Mouse (Mus musculus) heart, embryonic 15.5 days (tissue): ENCODE measurements around the gene Rbpj. TPM values are rescaled to one million over a fixed set of nuclear protein-coding genes. Genes with fewer than 3 reads are reported as not detected.
A peak's percentile ranks its signal among the peaks of the same experiment; 100 is the strongest.

Experiments used
- ATAC-seq: fragments of 200-750 bp; cut with Nextera tagmentation; replicated peaks from 2 replicates; pipeline ENCODE4 v1.8.0; 2017; ENCODE audit warnings: low read depth, moderate TSS enrichment; ENCODE audit not compliant: insufficient number of reproducible peaks, insufficient read depth, low FRiP score
- H3K27ac ChIP-seq: fragments of 300-500 bp; sonication (generic); 2 replicates; pipeline ENCODE4 v1.5.1; 2015; ENCODE audit warnings: mild to moderate bottlenecking, inconsistent platforms
- H3K27me3 ChIP-seq: fragments of 300-500 bp; sonication (generic); 2 replicates; pipeline ENCODE4 v1.6.1; 2015; ENCODE audit warnings: inconsistent platforms
- H3K36me3 ChIP-seq: fragments of 300-500 bp; sonication (generic); 2 replicates; pipeline ENCODE4 v1.6.1; 2015; ENCODE audit warnings: mild to moderate bottlenecking, inconsistent platforms
- H3K4me1 ChIP-seq: fragments of 300-500 bp; sonication (generic); replicated peaks from 2 replicates; pipeline ENCODE4 v1.6.1; 2015; ENCODE audit warnings: inconsistent platforms
- H3K4me2 ChIP-seq: fragments of 300-500 bp; sonication (generic); 2 replicates; pipeline ENCODE4 v1.6.1; 2015; ENCODE audit warnings: inconsistent platforms, mild to moderate bottlenecking, moderate library complexity
- H3K4me3 ChIP-seq: fragments of 300-500 bp; sonication (generic); 2 replicates; pipeline ENCODE4 v1.5.1; 2015; ENCODE audit warnings: mild to moderate bottlenecking, inconsistent platforms
- H3K9ac ChIP-seq: fragments of 300-500 bp; sonication (generic); 2 replicates; pipeline ENCODE4 v1.6.1; 2015; ENCODE audit warnings: mild to moderate bottlenecking, inconsistent platforms
- H3K9me3 ChIP-seq: fragments of 300-500 bp; sonication (generic); replicated peaks from 2 replicates; pipeline ENCODE4 v1.6.1; 2016; ENCODE audit warnings: inconsistent platforms
- WGBS: fragments of 180-500 bp; shearing (Covaris S2); methylation state at CpG from one replicate; pipeline ENCODE4 v1.1.7; 2015; ENCODE audit warnings: mixed read lengths; 5-methylcytosine and 5-hydroxymethylcytosine counted together
- polyA plus RNA-seq: library from polyadenylated mRNA; unstranded; fragments of >200 nt; fragmentation: Nextera tagmentation; extraction: Ambion mirVana; gene quantifications from 2 replicates; pipeline ENCODE4 v1.2.1, GENCODE M21; 2015

Gene Rbpj
- polyA plus RNA-seq, 1 experiment from 2014 or later = 17.0 TPM

- H3K27me3 ChIP-seq = no peaks in the 10 kb centered on the region
- ATAC-seq = no peak
- no peaks in the 10 kb centered on the region for H3K9me3 ChIP-seq
- H3K27ac ChIP-seq = no peak overlapping the region
- H3K4me1 ChIP-seq = no peaks in the 10 kb centered on the region
- 40% methylated on average over 9 of the region's 9 CpGs for WGBS
- H3K4me3 ChIP-seq = no peak overlapping the region
- no peak overlapping the region for H3K9ac ChIP-seq
- H3K36me3 ChIP-seq = no peaks in the 10 kb centered on the region
- no peak overlapping the region for H3K4me2 ChIP-seq
These were observed 15.0 kb upstream of the Rbpj start for GRCm38 (mm10) chr5:53450945-53451344.

DNA sequence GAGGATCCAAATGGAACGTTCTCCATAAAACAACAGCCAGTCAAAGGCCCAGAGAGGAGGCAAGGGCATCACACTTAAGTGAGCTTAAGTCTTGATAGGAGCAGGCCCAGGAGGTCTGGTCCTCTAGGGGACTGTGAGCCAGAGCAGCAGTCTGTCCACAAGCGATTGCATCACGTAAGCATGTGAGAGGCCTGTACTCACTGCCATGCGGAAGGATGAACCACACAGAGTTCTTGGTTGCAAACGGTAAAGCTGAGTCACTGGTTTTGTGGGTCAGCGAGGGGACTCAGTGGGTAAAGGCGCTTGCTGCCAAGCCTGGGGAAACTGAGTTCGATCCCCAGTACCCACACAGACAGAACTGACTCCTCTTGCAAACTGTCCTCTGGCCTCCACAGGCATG lies 14.1 kb upstream of the Rbpj start:
- no peak overlapping the region for H3K27ac ChIP-seq
- ATAC-seq = no peak
- no peak overlapping the region for H3K4me3 ChIP-seq
- H3K9me3 ChIP-seq = no peaks in the 10 kb centered on the region
- H3K36me3 ChIP-seq = no peaks in the 10 kb centered on the region
- H3K4me2 ChIP-seq = no peak overlapping the region
- H3K27me3 ChIP-seq = no peaks in the 10 kb centered on the region
- no peaks in the 10 kb centered on the region for H3K4me1 ChIP-seq
- no peak overlapping the region for H3K9ac ChIP-seq
- WGBS = 87% methylated on average over 8 of the region's 8 CpGs

DNA sequence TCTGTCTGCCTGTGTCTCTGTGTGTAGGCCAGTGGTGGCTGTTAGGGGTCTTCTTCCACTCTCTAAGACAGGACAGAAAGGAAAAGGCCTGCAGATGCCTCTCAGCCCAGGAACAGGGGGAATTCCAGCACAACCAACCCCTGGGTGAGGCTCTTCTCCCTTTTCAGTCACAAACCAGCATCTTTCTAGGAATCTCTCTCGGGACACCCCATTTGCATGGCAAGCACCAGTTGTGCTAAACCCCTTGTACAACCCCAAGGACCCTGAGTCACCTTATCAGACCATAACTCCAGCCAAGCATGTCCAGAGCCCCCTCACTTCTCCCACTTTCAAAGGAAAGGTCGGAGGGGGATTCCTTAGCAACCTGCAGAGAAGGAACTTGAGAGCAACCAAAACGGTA lies 13.0 kb upstream of the Rbpj start:
- Histone ChIP-seq H3K9me3 (no peaks in the 10 kb centered on the region), H3K9ac (no peak overlapping the region), H3K4me3 (no peak overlapping the region), H3K27ac (no peak overlapping the region), H3K4me1 (no peaks in the 10 kb centered on the region), H3K4me2 (no peak overlapping the region), H3K27me3 (no peaks in the 10 kb centered on the region), H3K36me3 (no peaks in the 10 kb centered on the region)
- WGBS = 70% methylated on average over 3 of the region's 3 CpGs
- no peak for ATAC-seq

DNA sequence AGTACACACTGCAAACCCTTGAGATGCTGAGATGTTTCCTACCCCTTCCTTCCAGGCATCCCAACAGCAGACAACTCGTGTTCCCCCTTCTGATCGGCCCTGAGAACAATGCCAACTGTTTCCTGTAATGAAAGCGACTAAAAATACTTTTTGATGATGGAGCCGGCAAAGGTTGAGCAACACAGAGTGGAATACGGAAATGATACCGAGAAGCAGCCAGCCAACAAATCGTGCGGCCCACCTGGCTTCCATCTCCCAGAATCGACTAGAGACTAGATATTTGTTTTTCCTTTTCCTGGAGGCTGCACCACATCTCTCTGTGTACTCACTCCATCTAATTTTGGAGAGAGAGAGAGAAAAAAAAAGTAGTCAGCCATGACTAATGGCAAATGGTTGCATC lies 11.2 kb upstream of the Rbpj start:
- no peaks in the 10 kb centered on the region for H3K36me3 ChIP-seq
- no peak overlapping the region for H3K4me2 ChIP-seq
- no peaks in the 10 kb centered on the region for H3K27me3 ChIP-seq
- H3K9ac ChIP-seq = no peak overlapping the region
- H3K4me1 ChIP-seq = no peaks in the 10 kb centered on the region
- WGBS = 65% methylated on average over 9 of the region's 9 CpGs
- H3K9me3 ChIP-seq = no peaks in the 10 kb centered on the region
- no peak overlapping the region for H3K27ac ChIP-seq
- no peak for ATAC-seq
- H3K4me3 ChIP-seq = no peak overlapping the region

- ATAC-seq = no peak
- H3K9me3 ChIP-seq = no peaks in the 10 kb centered on the region
- no peaks in the 10 kb centered on the region for H3K36me3 ChIP-seq
- no peak overlapping the region for H3K4me3 ChIP-seq
- H3K27ac ChIP-seq = no peak overlapping the region
- H3K4me1 ChIP-seq = no peaks in the 10 kb centered on the region
- no peaks in the 10 kb centered on the region for H3K27me3 ChIP-seq
- H3K4me2 ChIP-seq = no peak overlapping the region
- H3K9ac ChIP-seq = no peak overlapping the region
- WGBS = 77% methylated on average over 5 of the region's 5 CpGs
These were observed 10.5 kb upstream of the Rbpj start for GRCm38 (mm10) chr5:53455459-53455858.

- Histone ChIP-seq H3K27me3 (no peaks in the 10 kb centered on the region), H3K9me3 (no peaks in the 10 kb centered on the region), H3K4me3 (no peak overlapping the region), H3K4me2 (no peak overlapping the region), H3K27ac (no peak overlapping the region), H3K9ac (no peak overlapping the region), H3K36me3 (no peaks in the 10 kb centered on the region), H3K4me1 (no peaks in the 10 kb centered on the region)
- 56% methylated on average over 5 of the region's 5 CpGs for WGBS
- ATAC-seq = no peak
These were observed 5.8 kb upstream of the Rbpj start for GRCm38 (mm10) chr5:53460196-53460595.

DNA sequence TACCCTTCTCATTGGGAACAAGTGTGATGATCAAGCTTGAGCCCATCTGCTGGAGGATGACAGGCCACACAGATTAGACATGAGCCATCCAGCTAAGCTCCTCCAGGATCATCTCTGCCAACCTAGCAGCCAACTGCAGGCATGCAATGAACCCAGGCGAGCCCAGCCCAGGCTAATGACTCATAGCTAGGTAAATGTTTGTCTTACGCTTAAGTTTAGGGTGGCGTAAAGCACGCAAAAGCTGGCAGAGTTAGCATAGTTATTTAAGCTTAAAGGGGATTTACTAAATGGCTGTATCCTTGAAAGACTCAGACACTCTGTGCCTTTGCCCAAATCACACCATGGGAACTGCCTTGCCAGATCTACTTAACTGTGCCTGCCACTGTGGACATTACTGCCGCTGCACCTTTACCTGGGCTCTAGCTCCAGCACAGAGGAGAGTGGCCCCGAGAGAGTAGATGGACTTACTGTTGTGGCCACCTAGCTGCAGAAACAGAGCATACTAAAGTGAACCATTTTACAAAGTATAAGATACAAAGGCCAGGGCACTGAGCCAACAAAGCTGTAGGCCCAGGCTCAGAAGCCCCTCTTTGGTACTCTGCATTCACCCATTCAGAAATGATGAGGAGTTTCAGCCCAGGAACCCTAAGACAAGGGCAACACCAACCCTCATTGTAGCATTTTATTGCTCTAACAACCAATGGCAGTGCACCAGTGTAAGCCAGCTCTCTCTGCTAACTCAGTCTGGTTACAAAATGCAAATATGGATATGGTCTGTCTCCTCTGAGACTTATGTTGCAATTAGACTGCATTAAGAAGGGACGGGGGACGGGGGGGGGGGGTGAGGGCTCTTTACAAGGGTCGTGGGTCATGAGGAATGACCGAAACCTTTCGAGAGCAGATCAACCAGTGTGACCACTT lies 2.6 kb upstream of the Rbpj start:
- H3K4me1 ChIP-seq = no peaks in the 10 kb centered on the region
- no peak for ATAC-seq
- H3K9me3 ChIP-seq = no peaks in the 10 kb centered on the region
- H3K9ac ChIP-seq = no peak overlapping the region
- no peak overlapping the region for H3K27ac ChIP-seq
- 85% methylated on average over 11 of the region's 11 CpGs for WGBS
- H3K4me2 ChIP-seq = no peak overlapping the region
- H3K4me3 ChIP-seq = no peak overlapping the region
- H3K36me3 ChIP-seq = no peaks in the 10 kb centered on the region
- no peaks in the 10 kb centered on the region for H3K27me3 ChIP-seq

DNA sequence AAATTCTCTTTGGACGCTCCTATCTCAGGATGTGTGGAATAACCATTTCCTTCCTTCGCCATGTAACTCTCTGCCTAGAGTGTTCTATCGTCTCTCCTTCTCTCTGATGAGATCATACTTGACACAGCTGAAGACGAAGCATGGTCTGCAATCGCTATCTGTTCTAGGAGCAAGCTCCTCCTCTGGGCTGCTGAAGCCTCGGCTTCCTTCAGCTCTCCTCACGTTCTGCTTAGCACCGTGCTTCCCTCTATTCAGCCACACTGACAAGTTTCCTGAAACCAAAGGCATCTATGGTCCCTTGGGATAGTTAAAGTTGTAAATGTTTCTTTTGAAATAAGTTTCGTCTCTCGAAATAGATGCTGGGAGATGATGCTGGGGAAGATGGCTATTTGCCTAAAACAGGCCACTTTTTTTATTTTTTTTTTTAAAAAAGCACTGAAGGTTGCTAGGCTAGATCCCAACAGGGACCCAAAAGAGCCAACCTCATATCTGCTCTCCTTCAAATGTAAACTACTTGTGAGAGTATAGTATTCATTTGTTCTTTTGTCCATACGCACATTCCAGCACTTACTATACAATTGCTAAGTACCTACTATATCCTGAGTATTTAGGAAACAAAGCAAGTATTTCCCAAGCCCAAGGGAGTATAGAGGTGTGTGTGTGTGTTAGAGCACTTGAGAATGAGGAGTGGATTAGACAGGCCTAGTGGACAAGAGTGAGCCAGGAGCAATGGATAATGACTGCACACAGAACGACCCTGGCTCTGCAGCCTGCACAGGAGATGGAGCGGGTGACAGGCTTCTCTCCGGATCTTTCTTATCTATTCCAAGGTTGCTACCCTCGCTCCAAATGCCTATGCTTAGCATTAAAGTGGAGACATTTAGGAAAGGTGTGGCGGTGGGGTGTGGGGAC lies 726 bp downstream of the Rbpj start:
- Histone ChIP-seq H3K27ac (no peak overlapping the region), H3K4me2 (no peak overlapping the region), H3K4me3 (no peak overlapping the region), H3K27me3 (no peaks in the 10 kb centered on the region), H3K36me3 (no peaks in the 10 kb centered on the region), H3K9ac (no peak overlapping the region), H3K9me3 (no peaks in the 10 kb centered on the region), H3K4me1 (peaks cover 17% of the 10 kb centered on the region)
- ATAC-seq = no peak
- 56% methylated on average over 16 of the region's 16 CpGs for WGBS

- H3K4me3 ChIP-seq = no peak overlapping the region
- no peaks in the 10 kb centered on the region for H3K27me3 ChIP-seq
- no peaks in the 10 kb centered on the region for H3K36me3 ChIP-seq
- H3K4me1 ChIP-seq = peaks cover 21% of the 10 kb centered on the region
- H3K27ac ChIP-seq = no peak overlapping the region
- H3K4me2 ChIP-seq = no peak overlapping the region
- WGBS = 83% methylated on average over 9 of the region's 9 CpGs
- ATAC-seq = no peak
- H3K9ac ChIP-seq = no peak overlapping the region
- no peaks in the 10 kb centered on the region for H3K9me3 ChIP-seq
These were observed 1.6 kb downstream of the Rbpj start for GRCm38 (mm10) chr5:53467602-53468001.

- Histone ChIP-seq H3K9me3 (no peaks in the 10 kb centered on the region), H3K4me2 (no peak overlapping the region), H3K4me3 (no peak overlapping the region), H3K36me3 (no peaks in the 10 kb centered on the region), H3K9ac (no peak overlapping the region), H3K27ac (no peak overlapping the region), H3K4me1 (peaks cover 22% of the 10 kb centered on the region), H3K27me3 (no peaks in the 10 kb centered on the region)
- 62% methylated on average over 8 of the region's 8 CpGs for WGBS
- no peak for ATAC-seq
These were observed 2.4 kb downstream of the Rbpj start for GRCm38 (mm10) chr5:53468366-53468765.

DNA sequence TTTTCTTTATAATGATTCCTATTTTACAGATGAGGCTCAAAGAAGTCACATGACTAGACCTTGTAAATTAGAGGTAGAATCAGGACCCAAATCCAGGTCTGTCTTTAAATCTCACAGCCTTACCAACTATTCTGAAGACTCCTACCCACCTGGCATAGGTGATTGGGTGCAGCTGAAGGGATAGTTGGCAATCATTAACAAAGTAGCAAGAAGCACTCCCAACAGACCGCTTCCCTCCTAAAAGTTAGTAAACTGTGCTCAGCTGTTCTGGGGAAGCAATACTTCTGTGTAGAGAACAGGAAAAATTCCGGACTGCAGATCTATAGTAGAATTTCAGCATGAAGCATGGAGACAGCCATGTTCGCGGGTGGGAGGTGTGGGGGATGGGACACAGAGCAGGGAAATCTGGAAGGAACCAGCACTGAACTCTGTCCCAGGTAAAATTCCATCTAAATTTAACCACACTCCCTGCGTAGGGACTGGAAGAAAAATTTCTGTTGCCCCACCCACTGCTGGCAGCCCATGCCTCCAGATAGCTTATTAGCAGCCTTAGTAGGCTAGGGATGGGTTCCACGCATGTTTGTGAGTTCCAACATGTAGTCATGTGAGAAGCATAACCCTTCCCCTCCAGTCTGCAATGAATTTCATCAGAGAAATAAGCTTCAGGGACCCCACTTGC lies 3.3 kb downstream of the Rbpj start:
- WGBS = 34% methylated on average over 6 of the region's 6 CpGs
- H3K27me3 ChIP-seq = no peaks in the 10 kb centered on the region
- H3K36me3 ChIP-seq = no peaks in the 10 kb centered on the region
- H3K4me1 ChIP-seq = peaks cover 22% of the 10 kb centered on the region
- H3K27ac ChIP-seq = peak overlapping the region; percentile 62
- ATAC-seq = peak; percentile 37
- H3K4me3 ChIP-seq = peak overlapping the region; percentile 24
- peak overlapping the region; percentile 54 for H3K4me2 ChIP-seq
- 0 out of 2 replicates have a peak overlapping the region, but pooled peaks have one; percentile 4 for H3K9ac ChIP-seq
- no peaks in the 10 kb centered on the region for H3K9me3 ChIP-seq
